Mouse (Mus musculus): Measurements from ENCODE around the gene Hk1. TPM values are rescaled to one million over a fixed set of nuclear protein-coding genes. Genes with fewer than 3 reads are reported as not detected.
A peak's percentile ranks its signal among the peaks of the same experiment; 100 is the strongest.

The Hk1 gene
- polyA plus RNA-seq (2015; fragmentation: Nextera tagmentation; extraction: Ambion mirVana) = 10.1 and 11.1 TPM in 2 replicates

GRCm38 (mm10) chr10:62379808-62380207, at the start of gene Hk1:
TSS of gene Hk1 (minus strand) at chr10:62379908.
- no peaks in the 10 kb centered on the region for H3K27me3 ChIP-seq (replicated peaks; ENCODE audit: control insufficient read depth, insufficient read depth, low read length)
- no peak within 1 kb of the TSS for H3K4me3 ChIP-seq (ENCODE audit: low read depth, low read length)
- no peaks in the 10 kb centered on the region for H3K9me3 ChIP-seq (ENCODE audit: control insufficient read depth)
- 81% methylated on average over 1 of the region's 1 CpGs for WGBS
- no peak within 1 kb of the TSS for H3K4me2 ChIP-seq (replicated peaks; ENCODE audit: low read depth)
- H3K36me3 ChIP-seq (ENCODE audit: control insufficient read depth, insufficient read depth) = peaks cover 4% of the 10 kb centered on the region; the same call in 1 of the 2 replicates
- no peaks in the 10 kb centered on the region for H3K4me1 ChIP-seq (replicated peaks; ENCODE audit: control insufficient read depth, insufficient read depth, low read length)
- no peak for TF ChIP-seq CTCF (IDR thresholded peaks at IDR 0.05; ENCODE audit: low read depth)
- no peak within 1 kb of the TSS for H3K9ac ChIP-seq (ENCODE audit: low read depth, low read length)
- H3K27ac ChIP-seq (ENCODE audit: low read depth, low read length) = no peak within 1 kb of the TSS
- ATAC-seq = no peak

- TF ChIP-seq CTCF (IDR thresholded peaks at IDR 0.05; ENCODE audit: low read depth) = no peak
- no peak overlapping the region for H3K4me3 ChIP-seq (ENCODE audit: low read depth, low read length)
- WGBS = 28% methylated on average over 9 of the region's 9 CpGs
Measured at GRCm38 (mm10) chr10:62425081-62425871, 45.6 kb upstream of the Hk1 start.

GRCm38 (mm10) chr10:62422255-62422654, 42.5 kb upstream of the Hk1 start, which contains the start of gene Hkdc1:
TSS of gene Hkdc1 (minus strand) at chr10:62422491.
- Histone ChIP-seq H3K4me2 (replicated peaks; ENCODE audit: low read depth) (peak within 1 kb of the TSS; percentile 56), H3K9me3 (ENCODE audit: control insufficient read depth) (no peaks in the 10 kb centered on the region), H3K4me1 (replicated peaks; ENCODE audit: control insufficient read depth, insufficient read depth, low read length) (peaks cover 10% of the 10 kb centered on the region), H3K27me3 (replicated peaks; ENCODE audit: control insufficient read depth, insufficient read depth, low read length) (no peaks in the 10 kb centered on the region), H3K27ac (ENCODE audit: low read depth, low read length) (peak within 1 kb of the TSS; percentile 60), H3K36me3 (ENCODE audit: control insufficient read depth, insufficient read depth) (no peaks in the 10 kb centered on the region; the same call in 1 of the 2 replicates), H3K9ac (ENCODE audit: low read depth, low read length) (peak within 1 kb of the TSS; percentile 37; the same call in 1 of the 2 replicates), H3K4me3 (ENCODE audit: low read depth, low read length) (peak within 1 kb of the TSS; percentile 29)
- 27% methylated on average over 15 of the region's 15 CpGs for WGBS
- TF ChIP-seq CTCF (IDR thresholded peaks at IDR 0.05; ENCODE audit: low read depth) = no peak
- ATAC-seq = peak; percentile 36

More at GRCm38 (mm10) chr10:62425081-62425871, 45.6 kb upstream of the Hk1 start:
- ATAC-seq = peak; percentile 75
- Histone ChIP-seq H3K9me3 (ENCODE audit: control insufficient read depth) (no peaks in the 10 kb centered on the region), H3K36me3 (ENCODE audit: control insufficient read depth, insufficient read depth) (peaks cover 23% of the 10 kb centered on the region), H3K27me3 (replicated peaks; ENCODE audit: control insufficient read depth, insufficient read depth, low read length) (no peaks in the 10 kb centered on the region), H3K4me1 (replicated peaks; ENCODE audit: control insufficient read depth, insufficient read depth, low read length) (peaks cover 6% of the 10 kb centered on the region; the same call in 1 of the 2 replicates), H3K27ac (ENCODE audit: low read depth, low read length) (peak overlapping the region; percentile 75), H3K4me2 (replicated peaks; ENCODE audit: low read depth) (no peak overlapping the region), H3K9ac (ENCODE audit: low read depth, low read length) (no peak overlapping the region)

DNA sequence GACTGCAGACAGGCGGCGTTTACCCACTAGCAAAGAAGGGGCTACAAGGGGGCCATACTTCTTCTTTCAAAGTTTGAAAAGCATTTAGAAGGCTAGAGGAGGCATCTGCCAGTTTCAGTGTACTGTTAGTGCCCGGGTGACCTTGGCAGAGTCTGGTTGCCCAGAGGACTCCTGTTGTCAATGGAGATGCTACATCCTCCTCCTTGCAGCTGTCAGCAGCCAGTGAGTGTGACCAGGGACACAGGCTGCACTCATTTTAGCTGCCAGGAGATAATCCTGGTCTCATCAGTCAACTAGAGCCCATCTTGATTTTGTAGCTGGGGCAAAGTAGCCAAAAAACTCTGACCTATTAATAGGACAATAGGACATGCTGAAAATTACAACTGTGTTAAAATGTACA, 41.4 kb upstream of the Hk1 start:
- peak overlapping the region; percentile 60 for H3K27ac ChIP-seq (ENCODE audit: low read depth, low read length)

DNA sequence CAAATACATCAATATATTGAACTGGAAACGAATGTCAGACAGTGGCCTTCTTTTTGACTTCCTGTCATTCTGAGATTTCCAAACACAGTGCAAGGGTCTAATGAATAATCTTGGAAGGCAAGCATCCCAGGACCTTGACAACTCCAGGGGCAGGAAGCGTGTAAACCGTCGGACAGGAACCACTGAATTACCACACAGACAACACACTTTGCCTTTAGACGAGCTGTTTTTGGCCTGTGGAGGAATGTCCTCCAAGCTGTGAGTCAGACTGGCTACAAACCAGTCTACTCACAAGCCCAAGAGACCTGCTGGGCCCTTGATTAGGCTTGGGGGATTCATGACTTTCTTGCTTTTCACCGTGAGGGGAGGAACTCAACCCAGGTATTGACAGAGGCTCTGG, 40.7 kb upstream of the Hk1 start:
- no peak for ATAC-seq
- H3K27me3 ChIP-seq (replicated peaks; ENCODE audit: control insufficient read depth, insufficient read depth, low read length) = no peaks in the 10 kb centered on the region
- no peaks in the 10 kb centered on the region; the same call in 1 of the 2 replicates for H3K36me3 ChIP-seq (ENCODE audit: control insufficient read depth, insufficient read depth)
- TF ChIP-seq CTCF (IDR thresholded peaks at IDR 0.05; ENCODE audit: low read depth) = no peak
- no peaks in the 10 kb centered on the region for H3K9me3 ChIP-seq (ENCODE audit: control insufficient read depth)
- H3K4me3 ChIP-seq (ENCODE audit: low read depth, low read length) = peak overlapping the region; percentile 29
- H3K4me1 ChIP-seq (replicated peaks; ENCODE audit: control insufficient read depth, insufficient read depth, low read length) = peaks cover 7% of the 10 kb centered on the region
- H3K4me2 ChIP-seq (replicated peaks; ENCODE audit: low read depth) = peak overlapping the region; percentile 56
- 35% methylated on average over 6 of the region's 6 CpGs for WGBS
- H3K9ac ChIP-seq (ENCODE audit: low read depth, low read length) = no peak overlapping the region
- peak overlapping the region; percentile 60 for H3K27ac ChIP-seq (ENCODE audit: low read depth, low read length)

More for the DNA sequence above, 41.4 kb upstream of the Hk1 start:
- Histone ChIP-seq H3K9me3 (ENCODE audit: control insufficient read depth) (no peaks in the 10 kb centered on the region), H3K27me3 (replicated peaks; ENCODE audit: control insufficient read depth, insufficient read depth, low read length) (no peaks in the 10 kb centered on the region), H3K4me1 (replicated peaks; ENCODE audit: control insufficient read depth, insufficient read depth, low read length) (peaks cover 10% of the 10 kb centered on the region), H3K9ac (ENCODE audit: low read depth, low read length) (peak overlapping the region; percentile 37; the same call in 1 of the 2 replicates), H3K4me2 (replicated peaks; ENCODE audit: low read depth) (peak overlapping the region; percentile 56), H3K4me3 (ENCODE audit: low read depth, low read length) (peak overlapping the region; percentile 29), H3K36me3 (ENCODE audit: control insufficient read depth, insufficient read depth) (no peaks in the 10 kb centered on the region; the same call in 1 of the 2 replicates)
- no peak for TF ChIP-seq CTCF (IDR thresholded peaks at IDR 0.05; ENCODE audit: low read depth)
- ATAC-seq = no peak
- WGBS = 68% methylated on average over 3 of the region's 3 CpGs

GRCm38 (mm10) chr10:62419422-62419821, 39.7 kb upstream of the Hk1 start:
- Histone ChIP-seq H3K27me3 (replicated peaks; ENCODE audit: control insufficient read depth, insufficient read depth, low read length) (no peaks in the 10 kb centered on the region), H3K27ac (ENCODE audit: low read depth, low read length) (peak overlapping the region; percentile 57; the same call in 1 of the 2 replicates), H3K4me3 (ENCODE audit: low read depth, low read length) (no peak overlapping the region), H3K4me2 (replicated peaks; ENCODE audit: low read depth) (peak overlapping the region; percentile 56), H3K36me3 (ENCODE audit: control insufficient read depth, insufficient read depth) (no peaks in the 10 kb centered on the region; the same call in 1 of the 2 replicates), H3K4me1 (replicated peaks; ENCODE audit: control insufficient read depth, insufficient read depth, low read length) (peaks cover 5% of the 10 kb centered on the region), H3K9me3 (ENCODE audit: control insufficient read depth) (no peaks in the 10 kb centered on the region), H3K9ac (ENCODE audit: low read depth, low read length) (no peak overlapping the region)
- TF ChIP-seq CTCF (IDR thresholded peaks at IDR 0.05; ENCODE audit: low read depth) = no peak
- WGBS = 37% methylated on average over 5 of the region's 5 CpGs
- ATAC-seq = peak; percentile 38
